Mouse (Mus musculus) layer of hippocampus, postnatal 14 days (tissue): ENCODE data around the gene Trio. TPM values are rescaled to one million over a fixed set of nuclear protein-coding genes. Genes with fewer than 3 reads are reported as not detected.

Experiments used
- DNase-seq, 2 experiments: peaks; one replicate each; pipeline ENCODE4 v3.0.0; 2021 to 2022; ENCODE audit warnings: low spot score in 2 of 2, mixed read lengths in 1 of 2
- total RNA-seq, 2 experiments: library from RNA; stranded (reverse); gene quantifications; 2 replicates each; pipeline ENCODE4 v1.2.3; 2021

Gene Trio
- total RNA-seq, 2 experiments from 2014 or later, result 254 to 260 TPM

- DNase-seq, result no peak
Measured at GRCm38 (mm10) chr15:27779827-27780226, 245.8 kb downstream of the Trio start.

- DNase-seq, result no peak
Measured at GRCm38 (mm10) chr15:27779398-27779797, 246.2 kb downstream of the Trio start.

- no peak for DNase-seq
Measured at GRCm38 (mm10) chr15:27778256-27778655, 247.4 kb downstream of the Trio start.

- no peak for DNase-seq
Measured at GRCm38 (mm10) chr15:27777455-27778190, 248.0 kb downstream of the Trio start.

- DNase-seq, result no peak
Measured at GRCm38 (mm10) chr15:27774481-27774880, 251.2 kb downstream of the Trio start.

GRCm38 (mm10) chr15:27772125-27772627 is 253.5 kb downstream of the Trio start:
- DNase-seq, result no peak

- DNase-seq, result no peak
Measured at GRCm38 (mm10) chr15:27771581-27771980, 254.1 kb downstream of the Trio start.

- no peak for DNase-seq
Measured at GRCm38 (mm10) chr15:27770513-27771196, 255.0 kb downstream of the Trio start.

- no peak for DNase-seq
Measured at GRCm38 (mm10) chr15:27761416-27761815, 264.2 kb downstream of the Trio start.

- DNase-seq, result no peak
Measured at GRCm38 (mm10) chr15:27760655-27761054, 265.0 kb downstream of the Trio start.

- no peak for DNase-seq
Measured at GRCm38 (mm10) chr15:27759890-27760289, 265.8 kb downstream of the Trio start.

- DNase-seq, result no peak
Measured at GRCm38 (mm10) chr15:27758680-27759079, 267.0 kb downstream of the Trio start.

GRCm38 (mm10) chr15:27756426-27756825 is 269.2 kb downstream of the Trio start:
- DNase-seq, result peak in 1 of 2 experiments; percentile 64

- no peak for DNase-seq
Measured at GRCm38 (mm10) chr15:27754571-27755260, 270.9 kb downstream of the Trio start.

- no peak for DNase-seq
Measured at GRCm38 (mm10) chr15:27753923-27754322, 271.7 kb downstream of the Trio start.

GRCm38 (mm10) chr15:27752677-27753342 is 272.8 kb downstream of the Trio start:
- DNase-seq, result no peak

- peak; percentile 59 to 66 for DNase-seq
Measured at GRCm38 (mm10) chr15:27751612-27752405, 273.8 kb downstream of the Trio start.

- DNase-seq, result no peak
Measured at GRCm38 (mm10) chr15:27748739-27749138, 276.9 kb downstream of the Trio start.

GRCm38 (mm10) chr15:27747512-27747911 is 278.1 kb downstream of the Trio start:
- DNase-seq, result no peak

- DNase-seq, result no peak
Measured at GRCm38 (mm10) chr15:27744995-27745394, 280.7 kb downstream of the Trio start.
